Mouse (Mus musculus) small intestine, adult 2 months (tissue): ENCODE measurements around the gene Tjp2. TPM values are rescaled to one million over a fixed set of nuclear protein-coding genes. Genes with fewer than 3 reads are reported as not detected.
"Not testable (repeated sequence)": the region's sequence is repeated elsewhere in the genome, so short reads cannot be mapped to it uniquely, and the experiment has no call there.

Experiments
- H3K27ac ChIP-seq: fragments of 200-500 bp; 2 replicates; pipeline ENCODE4 v1.5.1; 2012; ENCODE audit warnings: low read depth, low read length, control low read depth, inconsistent platforms; ENCODE audit not compliant: insufficient read depth
- H3K27me3 ChIP-seq: fragments of 200-500 bp; 2 replicates; pipeline ENCODE4 v1.6.1; 2012; ENCODE audit warnings: mild to moderate bottlenecking, moderate library complexity, low read length, inconsistent platforms; ENCODE audit not compliant: control insufficient read depth, insufficient read depth
- H3K36me3 ChIP-seq: fragments of 200-500 bp; 2 replicates; pipeline ENCODE4 v1.6.1; 2012; ENCODE audit warnings: mild to moderate bottlenecking, low read length, control low read depth, inconsistent platforms; ENCODE audit not compliant: control insufficient read depth, insufficient read depth
- H3K4me1 ChIP-seq: fragments of 200-500 bp; 2 replicates; pipeline ENCODE4 v1.6.1; 2012; ENCODE audit warnings: low read length, inconsistent platforms, mixed read lengths; ENCODE audit not compliant: control insufficient read depth, insufficient read depth, insufficient read length
- H3K4me3 ChIP-seq: fragments of 200-500 bp; 2 replicates; pipeline ENCODE4 v1.5.1; 2012; ENCODE audit warnings: low read depth, mild to moderate bottlenecking, control low read depth, inconsistent platforms, low read length, moderate library complexity
- CTCF ChIP-seq: fragments of 200-500 bp; IDR thresholded peaks from 2 replicates; pipeline ENCODE4 v1.5.1; 2012; ENCODE audit warnings: low read depth, mild to moderate bottlenecking, control low read depth, inconsistent platforms, low read length, moderate library complexity, mixed read lengths; ENCODE audit not compliant: insufficient replicate concordance, insufficient read length; ENCODE audit errors: extremely low read depth
- POLR2A ChIP-seq: fragments of 200-500 bp; IDR thresholded peaks from 2 replicates; pipeline ENCODE4 v1.6.1; 2012; ENCODE audit warnings: low read depth, mild to moderate bottlenecking, control low read depth, inconsistent platforms, low read length, moderate library complexity
- WGBS: fragments of 180-500 bp; shearing (Covaris S2); methylation state at CpG from one replicate; pipeline ENCODE4 v1.1.7; 2018; 5-methylcytosine and 5-hydroxymethylcytosine counted together
- polyA plus RNA-seq: library from polyadenylated mRNA; depleted of rRNA; stranded (reverse); fragments of >200 nt; gene quantifications from 2 replicates; pipeline ENCODE4 v1.2.3, GENCODE M21; 2012

The Tjp2 gene
- polyA plus RNA-seq, 1 experiment = 74.0 TPM

DNA sequence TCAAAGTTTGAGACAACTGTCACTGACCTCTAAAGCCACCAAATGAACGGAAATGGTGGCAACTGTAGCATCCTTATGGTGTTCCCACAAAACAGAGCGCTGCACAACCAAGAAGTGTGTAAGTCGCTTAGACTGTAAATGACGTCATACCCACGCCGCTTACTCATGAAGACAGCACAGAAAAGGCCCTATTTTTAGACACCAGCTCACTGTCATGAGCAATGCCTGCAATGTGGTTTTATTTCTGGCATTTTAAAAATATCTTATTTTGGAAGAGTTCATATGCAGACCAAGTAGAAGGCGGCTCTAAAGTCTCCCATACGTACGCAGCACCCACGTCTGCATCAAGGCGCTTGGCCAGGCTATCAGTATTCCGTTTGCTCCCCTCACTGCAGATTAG lies 117.1 kb downstream of the Tjp2 start:
- 84% methylated on average over 12 of the region's 12 CpGs for WGBS
- Histone ChIP-seq H3K4me1 (no peaks in the 10 kb centered on the region), H3K27me3 (no peaks in the 10 kb centered on the region), H3K4me3 (no peak overlapping the region), H3K36me3 (peaks cover 57% of the 10 kb centered on the region), H3K27ac (no peak overlapping the region)
- TF ChIP-seq POLR2A (no peak), CTCF (no peak)

DNA sequence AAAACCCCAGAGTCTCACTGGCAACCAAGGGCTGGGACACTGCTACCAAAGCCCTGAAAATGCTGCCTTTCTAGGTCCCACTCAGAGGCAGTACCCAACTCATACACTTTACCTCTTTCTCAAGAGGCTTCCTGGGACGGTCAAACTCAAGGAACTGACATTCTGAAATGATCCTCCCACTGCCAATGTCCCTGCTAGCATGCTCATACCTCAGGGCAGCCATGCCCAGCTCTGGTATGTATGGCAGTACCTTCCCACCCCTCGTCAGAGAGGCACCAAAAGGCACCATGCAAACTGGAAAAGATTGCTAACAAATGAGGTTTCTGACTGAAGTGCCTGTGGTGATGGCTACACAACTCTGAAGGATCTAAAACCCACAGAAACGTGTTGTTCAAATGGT lies 121.0 kb downstream of the Tjp2 start:
- 83% methylated on average over 3 of the region's 3 CpGs for WGBS
- no peaks in the 10 kb centered on the region for H3K4me1 ChIP-seq
- H3K4me3 ChIP-seq = no peak overlapping the region
- no peak for TF ChIP-seq CTCF
- no peak for TF ChIP-seq POLR2A
- no peaks in the 10 kb centered on the region for H3K27me3 ChIP-seq
- no peak overlapping the region for H3K27ac ChIP-seq
- H3K36me3 ChIP-seq = peaks cover 48% of the 10 kb centered on the region

DNA sequence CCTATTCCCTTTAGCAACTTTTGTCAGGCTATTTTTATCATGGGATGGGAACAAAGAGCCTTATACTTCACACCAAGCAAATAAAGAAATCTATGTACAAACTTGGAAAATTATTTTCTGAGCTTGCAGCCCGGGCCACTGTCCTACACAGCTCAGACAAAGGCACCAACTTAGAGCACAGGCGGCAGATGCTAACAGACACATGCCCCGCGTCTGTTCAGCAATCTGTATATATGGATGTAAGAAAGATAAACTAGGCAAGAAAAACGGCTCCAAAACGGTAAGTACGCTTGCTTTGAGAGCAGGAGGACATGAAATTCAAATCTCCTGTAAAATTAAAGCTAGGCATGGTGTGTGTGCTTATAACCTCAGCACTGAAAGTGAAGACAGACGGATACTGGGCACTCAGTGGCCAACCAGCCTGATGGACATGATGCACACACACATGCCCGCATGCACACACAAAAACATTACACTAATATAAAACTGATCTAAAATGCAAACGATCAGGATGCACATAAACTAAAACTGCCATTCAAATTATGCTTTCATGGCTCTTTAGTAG lies 122.2 kb downstream of the Tjp2 start:
- no peaks in the 10 kb centered on the region for H3K27me3 ChIP-seq
- H3K4me3 ChIP-seq = no peak overlapping the region
- no peak for TF ChIP-seq CTCF
- no peak for TF ChIP-seq POLR2A
- H3K4me1 ChIP-seq = no peaks in the 10 kb centered on the region
- no peak overlapping the region for H3K27ac ChIP-seq
- 85% methylated on average over 10 of the region's 10 CpGs for WGBS
- H3K36me3 ChIP-seq = peaks cover 46% of the 10 kb centered on the region

DNA sequence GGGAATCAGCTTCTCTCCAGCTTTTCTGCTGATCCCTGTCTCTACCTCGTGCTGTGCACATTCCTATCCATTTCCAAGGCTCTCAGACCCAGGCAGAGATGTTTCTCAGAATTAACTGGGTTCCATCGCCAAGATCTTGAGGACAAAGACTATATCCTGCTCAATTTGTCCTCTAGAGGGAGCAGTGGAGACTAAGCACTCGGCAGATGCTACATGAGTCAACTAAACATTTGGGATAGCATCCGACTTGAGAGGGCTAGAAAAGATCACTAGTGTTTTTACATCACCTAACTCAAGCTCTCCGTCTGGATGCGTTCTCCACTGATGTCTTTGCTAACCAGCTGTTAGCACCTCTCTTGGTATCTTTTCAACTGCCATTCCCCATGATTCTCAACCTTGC lies 123.6 kb downstream of the Tjp2 start:
- Histone ChIP-seq H3K36me3 (peaks cover 45% of the 10 kb centered on the region), H3K27me3 (no peaks in the 10 kb centered on the region), H3K4me1 (no peaks in the 10 kb centered on the region), H3K4me3 (no peak overlapping the region), H3K27ac (no peak overlapping the region)
- TF ChIP-seq POLR2A (no peak), CTCF (no peak; the same call in 1 of the 2 replicates)
- WGBS = 79% methylated on average over 6 of the region's 6 CpGs

DNA sequence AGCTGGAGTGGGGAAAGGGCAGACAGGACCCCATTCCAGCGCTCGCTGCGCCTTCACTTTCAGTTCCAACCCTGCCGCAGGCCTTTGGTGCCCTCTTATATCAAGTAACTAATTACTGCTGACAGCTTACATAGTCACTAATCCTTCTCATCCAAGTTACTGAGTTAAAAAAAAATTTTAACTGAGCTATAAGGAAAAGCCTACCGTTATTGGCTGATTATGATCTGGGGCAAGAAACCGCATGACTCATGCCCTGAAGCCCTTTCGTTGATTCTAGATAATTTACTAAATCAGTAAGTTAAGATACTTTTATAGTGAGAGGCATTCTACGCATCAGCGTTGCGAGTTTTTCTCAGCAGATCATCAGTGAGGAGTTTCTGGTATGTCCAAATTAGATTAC lies 126.1 kb downstream of the Tjp2 start:
- 81% methylated on average over 10 of the region's 10 CpGs for WGBS
- no peak overlapping the region for H3K27ac ChIP-seq
- peaks cover 61% of the 10 kb centered on the region for H3K36me3 ChIP-seq
- H3K4me1 ChIP-seq = no peaks in the 10 kb centered on the region
- no peaks in the 10 kb centered on the region for H3K27me3 ChIP-seq
- no peak overlapping the region for H3K4me3 ChIP-seq
- no peak for TF ChIP-seq POLR2A
- no peak for TF ChIP-seq CTCF

DNA sequence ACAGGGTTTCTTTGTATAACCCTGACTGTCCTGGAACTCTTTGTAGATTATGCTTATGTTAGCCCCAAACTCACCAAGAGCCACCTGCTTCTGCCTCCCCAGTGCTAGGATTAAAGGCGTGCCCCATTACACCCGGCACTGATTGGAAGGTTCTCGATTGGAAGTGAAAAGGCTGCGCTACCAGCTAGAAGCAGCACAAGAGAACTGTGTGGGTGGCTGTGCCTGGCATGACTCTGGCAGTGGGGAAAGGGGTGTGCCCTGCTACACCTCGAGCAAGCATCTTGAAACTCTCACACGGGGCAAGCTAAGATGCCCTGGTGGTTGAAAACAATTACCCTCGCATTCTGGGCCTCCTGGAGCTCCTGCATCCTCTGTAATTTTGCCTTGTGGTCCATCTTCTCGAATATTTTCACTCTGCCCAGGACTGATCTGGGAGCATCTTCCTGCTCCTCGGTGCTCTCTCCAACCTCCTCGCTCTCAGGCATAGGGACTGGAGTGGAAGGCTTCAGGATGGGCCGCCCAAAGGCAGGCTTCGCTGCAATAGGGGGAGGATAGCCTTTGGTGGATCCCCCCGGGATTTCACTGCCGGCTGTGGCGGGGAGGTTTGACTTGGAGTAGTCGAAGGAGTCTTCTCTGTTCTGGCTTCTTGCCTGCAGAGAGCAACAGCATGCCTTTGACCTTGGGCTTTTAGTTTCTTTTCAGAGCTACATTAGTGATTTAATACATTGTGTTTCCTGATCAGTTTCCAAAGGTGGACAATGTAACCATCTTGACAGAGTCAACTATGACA lies 127.0 kb downstream of the Tjp2 start:
- no peak overlapping the region for H3K4me3 ChIP-seq
- H3K27me3 ChIP-seq = no peaks in the 10 kb centered on the region
- no peak overlapping the region for H3K27ac ChIP-seq
- peaks cover 60% of the 10 kb centered on the region for H3K36me3 ChIP-seq
- TF ChIP-seq CTCF (no peak), POLR2A (no peak)
- 86% methylated on average over 16 of the region's 16 CpGs for WGBS
- no peaks in the 10 kb centered on the region for H3K4me1 ChIP-seq

DNA sequence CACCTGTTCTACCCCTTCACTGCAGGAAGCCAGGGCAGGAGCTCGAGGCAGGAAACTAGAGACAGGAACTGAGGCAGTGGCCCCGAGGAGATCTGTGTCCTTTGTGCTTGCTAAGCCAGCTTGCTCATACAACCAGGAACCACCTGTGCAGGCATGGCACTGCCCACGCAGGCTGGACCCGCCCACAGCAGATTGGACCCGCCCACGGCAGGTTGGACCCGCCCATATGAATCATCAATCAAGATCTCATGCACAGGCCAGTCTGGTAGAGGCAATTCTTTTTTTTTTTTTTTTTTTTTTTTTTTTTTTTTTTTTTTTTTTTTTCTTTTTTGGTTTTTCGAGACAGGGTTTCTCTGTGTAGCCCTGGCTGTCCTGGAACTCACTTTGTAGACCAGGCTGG lies 132.8 kb downstream of the Tjp2 start:
- H3K27me3 ChIP-seq, H3K4me3 ChIP-seq, H3K4me1 ChIP-seq, H3K27ac ChIP-seq: not testable (repeated sequence)
- peaks cover 25% of the 10 kb centered on the region for H3K36me3 ChIP-seq
- 50% methylated on average over 8 of the region's 8 CpGs for WGBS
